Mouse (Mus musculus): ENCODE results near the gene Enpp1.

GRCm38 (mm10) chr10:24642796-24643580 lies 69.0 kb downstream of the Enpp1 start:
- no peak for TF ChIP-seq CTCF (IDR thresholded peaks at IDR 0.05; ENCODE audit: control insufficient read depth, insufficient read depth, low read length)
- no peak for TF ChIP-seq POLR2A (IDR thresholded peaks at IDR 0.05; ENCODE audit: borderline replicate concordance, control insufficient read depth, low read depth, low read length)
